Mouse (Mus musculus) induced T-regulatory cell, adult 2 months (primary cell): ENCODE measurements at regions not wholly inside any gene's neighbourhood (a gene's known extent, or its start where the extent isn't known, plus 50 kb on each side); places are given as distances from the start of the nearest gene placed in this dataset.
A peak's percentile ranks its signal among the peaks of the same experiment; 100 is the strongest.
"Not testable (repeated sequence)": the region's sequence is repeated elsewhere in the genome, so short reads cannot be mapped to it uniquely, and the experiment has no call there.

Experiments
- DNase-seq: peaks from one replicate; pipeline ENCODE4 v3.0.0-alpha.2; 2012; ENCODE audit warnings: low read depth

DNA sequence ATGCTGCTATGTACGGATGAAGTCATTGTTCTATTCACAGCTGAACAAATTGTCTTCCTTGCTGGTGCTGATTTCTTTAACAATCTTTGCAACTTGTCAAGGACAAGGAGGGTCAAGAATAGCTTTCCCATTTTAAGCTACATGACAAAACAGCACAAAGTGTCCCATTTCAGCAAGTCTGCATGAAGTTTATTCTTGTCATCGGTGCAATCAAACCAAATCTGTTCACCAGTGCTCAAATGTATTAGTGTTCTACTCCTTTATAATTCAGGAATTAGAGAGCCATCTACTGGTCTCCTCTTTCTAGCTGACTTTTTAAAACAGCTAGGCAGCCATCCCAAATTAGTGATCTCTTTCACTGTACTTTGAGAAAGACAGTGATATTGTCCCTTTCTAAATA lies 1040.8 kb downstream of the Galc start:
- DNase-seq, result no peak

DNA sequence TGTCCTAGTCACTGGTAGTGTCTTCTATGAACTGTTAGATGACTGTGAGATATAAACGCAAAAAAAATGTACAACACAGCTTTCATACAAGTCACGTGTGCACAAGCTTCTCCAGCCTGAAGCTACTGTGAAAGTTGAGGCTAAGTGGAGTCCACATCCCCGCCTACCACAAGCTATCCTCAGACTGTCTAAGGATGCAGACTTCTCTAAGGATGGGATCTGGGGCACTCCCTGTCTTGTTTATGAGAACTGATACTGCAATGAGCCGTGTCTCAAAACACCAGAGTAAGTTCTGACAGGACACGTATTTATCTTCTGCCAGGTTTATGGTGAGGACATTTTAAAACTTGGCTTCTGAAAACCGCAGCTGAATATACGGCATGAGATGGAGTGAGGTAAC lies 1041.7 kb downstream of the Galc start:
- no peak for DNase-seq

DNA sequence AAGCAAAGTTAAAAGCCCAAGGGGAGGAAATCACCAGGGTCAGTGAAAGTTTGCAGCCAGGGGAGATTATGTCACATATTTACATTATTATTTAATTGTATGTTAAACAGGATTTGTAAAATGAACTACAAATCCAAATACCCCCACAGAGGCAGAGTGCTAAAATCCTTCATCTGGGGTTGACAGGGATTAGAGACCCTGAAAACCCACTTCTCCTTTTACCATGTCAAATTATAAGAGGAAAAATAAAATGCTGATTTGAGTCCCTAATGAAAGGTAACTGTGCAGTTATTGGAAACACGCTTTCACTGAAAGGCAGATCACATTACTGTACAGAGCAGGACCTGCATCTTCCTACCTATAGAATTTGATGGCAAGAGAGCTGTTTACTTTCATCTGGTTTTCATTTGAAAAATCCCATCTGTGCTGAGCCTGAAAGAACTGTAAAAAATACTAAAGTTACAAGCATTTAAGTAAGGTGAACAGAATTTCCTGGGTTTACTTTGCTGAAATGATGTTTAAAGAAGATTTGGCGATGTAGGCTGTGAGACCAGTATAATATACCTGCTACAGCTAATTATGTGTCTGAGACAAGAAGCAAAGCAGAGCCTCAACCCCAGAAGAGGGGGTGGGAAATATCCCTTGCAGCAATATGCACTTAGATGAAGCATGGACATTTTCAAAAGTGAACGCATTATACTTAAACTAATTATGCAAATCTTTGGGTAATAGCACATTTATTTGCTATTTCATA lies 1055.4 kb downstream of the Galc start:
- DNase-seq, result no peak

GRCm38 (mm10) chr12:97161853-97162252 lies 1097.4 kb downstream of the Galc start:
- DNase-seq, result no peak

DNA sequence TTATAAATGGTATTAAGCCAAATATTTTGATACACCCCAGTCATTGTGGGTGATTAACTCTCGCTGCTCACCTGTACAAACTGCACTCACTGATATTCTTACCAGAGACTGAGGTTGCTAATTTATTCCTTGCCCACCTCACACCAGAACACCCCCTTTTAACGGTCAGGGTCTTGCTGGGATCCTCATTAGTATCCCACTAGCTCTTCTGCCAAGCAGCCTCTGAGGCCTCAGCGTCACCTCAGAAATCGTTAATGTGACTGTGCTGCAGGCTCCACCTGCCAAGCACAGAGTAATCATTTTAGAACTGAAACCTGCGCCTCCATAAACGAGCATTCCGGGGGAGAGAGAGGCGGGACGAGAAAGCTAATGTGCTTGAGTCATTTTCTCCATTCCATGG lies 1097.8 kb downstream of the Galc start:
- no peak for DNase-seq

DNA sequence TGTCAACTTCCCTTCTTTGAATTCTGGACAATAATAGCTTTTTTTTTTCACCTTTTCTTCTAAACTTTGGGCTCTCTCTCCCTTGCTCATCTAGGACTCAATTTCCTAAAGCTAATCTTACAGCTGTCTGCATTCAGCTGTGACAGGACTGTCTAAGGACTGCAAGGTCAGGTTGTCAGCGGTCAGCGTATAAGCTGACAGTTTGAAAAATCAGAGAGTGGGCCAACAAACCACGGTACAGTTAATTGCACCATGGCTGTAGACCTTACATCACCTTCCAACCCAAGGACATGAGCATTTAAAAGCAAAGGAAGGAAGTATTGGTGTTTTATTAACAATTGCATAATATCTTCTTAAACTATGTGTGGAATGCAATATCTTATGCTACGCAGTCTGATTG lies 1100.9 kb downstream of the Galc start:
- DNase-seq, result no peak

DNA sequence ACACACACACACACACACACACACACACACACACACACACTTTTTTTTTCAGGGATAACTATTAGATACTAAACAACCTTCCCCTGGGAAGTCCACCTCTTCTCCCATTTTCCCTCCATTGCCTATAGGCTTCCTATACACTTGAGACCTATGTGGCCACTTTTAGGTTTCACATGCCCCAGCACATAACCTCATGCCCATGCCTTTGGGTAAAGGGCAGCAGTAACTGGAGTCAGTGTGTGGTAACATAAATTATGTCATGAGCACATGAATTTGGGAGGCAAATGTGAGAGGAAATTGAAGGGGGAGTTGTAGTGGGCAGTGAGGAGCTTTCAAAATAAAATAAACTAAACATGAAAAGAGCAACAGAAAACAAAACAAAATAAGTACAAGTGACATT lies 1101.5 kb downstream of the Galc start:
- no peak for DNase-seq

- no peak for DNase-seq
Observed at GRCm38 (mm10) chr12:97156499-97157110, 1102.7 kb downstream of the Galc start.

GRCm38 (mm10) chr12:97142720-97143119 lies 1116.5 kb downstream of the Galc start:
- DNase-seq, result no peak

GRCm38 (mm10) chr12:97137924-97138323 lies 1121.3 kb downstream of the Galc start:
- DNase-seq, result no peak

GRCm38 (mm10) chr12:97130276-97130675 lies 1129.0 kb downstream of the Galc start:
- peak; percentile 14 for DNase-seq

GRCm38 (mm10) chr12:97090577-97091214 lies 1168.6 kb downstream of the Galc start:
- DNase-seq, result no peak

DNA sequence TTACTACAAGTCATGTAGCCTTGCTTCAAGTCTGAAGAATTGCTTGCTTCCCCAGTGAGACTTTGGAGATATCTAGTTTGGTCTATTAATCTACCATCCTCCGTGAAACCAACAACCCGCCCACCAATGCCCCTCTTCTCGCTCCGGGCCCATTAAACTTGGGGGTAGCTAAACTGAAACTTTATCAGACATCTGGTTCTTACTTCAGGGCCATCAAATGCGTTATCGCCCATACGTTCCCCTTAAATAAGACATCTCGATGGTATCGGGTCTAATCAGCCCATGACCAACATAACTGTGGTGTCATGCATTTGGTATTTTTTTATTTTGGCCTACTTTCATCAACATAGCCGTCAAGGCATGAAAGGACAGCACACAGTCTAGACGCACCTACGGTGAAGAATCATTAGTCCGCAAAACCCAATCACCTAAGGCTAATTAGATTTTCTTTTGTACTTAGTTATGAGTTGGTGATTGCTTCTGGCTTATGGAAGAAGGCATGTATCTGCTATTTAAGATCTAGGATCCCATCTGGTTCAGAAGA lies 1197.8 kb downstream of the Galc start:
- DNase-seq, result not testable (repeated sequence)

- no peak for DNase-seq
Observed at GRCm38 (mm10) chr12:97047674-97048073, 1211.6 kb downstream of the Galc start.
